Mouse (Mus musculus) midbrain, embryonic 11.5 days (tissue): ENCODE results near the gene Ppm1a. TPM values are rescaled to one million over a fixed set of nuclear protein-coding genes. Genes with fewer than 3 reads are reported as not detected.

Experiments
- ATAC-seq: fragments of 200-750 bp; cut with Nextera tagmentation; 2 replicates; pipeline ENCODE4 v1.8.0; 2017; ENCODE audit warnings: moderate TSS enrichment, moderate library complexity; ENCODE audit not compliant: low FRiP score
- DNase-seq: peaks from one replicate; pipeline ENCODE4 v3.0.0; 2015; ENCODE audit warnings: low spot score; ENCODE audit errors: missing footprints
- H3K27ac ChIP-seq: fragments of 300-500 bp; sonication (generic); 2 replicates; pipeline ENCODE4 v1.5.1; 2014; ENCODE audit warnings: low read depth, low read length
- H3K27me3 ChIP-seq: fragments of 300-500 bp; sonication (generic); 2 replicates; pipeline ENCODE4 v1.6.1; 2014; ENCODE audit warnings: mild to moderate bottlenecking, low read length, moderate library complexity, mixed read lengths; ENCODE audit not compliant: control insufficient read depth, insufficient read depth
- H3K36me3 ChIP-seq: fragments of 300-500 bp; sonication (generic); 2 replicates; pipeline ENCODE4 v1.6.1; 2014; ENCODE audit warnings: mild to moderate bottlenecking, low read length, moderate library complexity, mixed read lengths; ENCODE audit not compliant: control insufficient read depth, insufficient read depth
- H3K4me1 ChIP-seq: fragments of 300-500 bp; sonication (generic); 2 replicates; pipeline ENCODE4 v1.6.1; 2014; ENCODE audit warnings: low read length; ENCODE audit not compliant: control insufficient read depth, insufficient read depth
- H3K4me2 ChIP-seq: fragments of 300-500 bp; sonication (generic); 2 replicates; pipeline ENCODE4 v1.6.1; 2014; ENCODE audit warnings: mild to moderate bottlenecking, moderate library complexity
- H3K4me3 ChIP-seq: fragments of 300-500 bp; sonication (generic); 2 replicates; pipeline ENCODE4 v1.5.1; 2014; ENCODE audit warnings: low read depth, low read length
- H3K9ac ChIP-seq: fragments of 300-500 bp; sonication (generic); 2 replicates; pipeline ENCODE4 v1.6.1; 2014; ENCODE audit warnings: low read length
- H3K9me3 ChIP-seq: fragments of 300-500 bp; sonication (generic); 2 replicates; pipeline ENCODE4 v1.6.1; 2016; ENCODE audit warnings: low read length; ENCODE audit not compliant: control insufficient read depth
- WGBS: fragments of 180-500 bp; shearing (Covaris S2); extraction: QIAGEN DNeasy Blood & Tissue Kit; methylation state at CpG from one replicate; pipeline ENCODE4 v1.1.7; 2014; 5-methylcytosine and 5-hydroxymethylcytosine counted together
- polyA plus RNA-seq: library from polyadenylated mRNA; unstranded; fragments of >200 nt; fragmentation: Nextera tagmentation; extraction: Ambion mirVana; gene quantifications from 2 replicates; pipeline ENCODE4 v1.2.1, GENCODE M21; 2014

Ppm1a gene
- polyA plus RNA-seq = 70.6 and 77.5 TPM in 2 replicates

GRCm38 (mm10) chr12:72757086-72757485 lies at the start of gene Ppm1a:
Ppm1a (plus strand) TSS chr12:72757455.
- Histone ChIP-seq H3K27me3 (no peaks in the 10 kb centered on the region), H3K4me2 (no peak within 1 kb of the TSS), H3K36me3 (no peaks in the 10 kb centered on the region), H3K9ac (peak within 1 kb of the TSS; percentile 20), H3K4me1 (peaks cover 13% of the 10 kb centered on the region), H3K4me3 (no peak within 1 kb of the TSS), H3K27ac (no peak within 1 kb of the TSS; the same call in 1 of the 2 replicates), H3K9me3 (no peaks in the 10 kb centered on the region)
- WGBS = 20% methylated on average over 4 of the region's 4 CpGs
- ATAC-seq = no peak
- peak; percentile 86 for DNase-seq

- ATAC-seq = no peak
- H3K4me1 ChIP-seq = no peaks in the 10 kb centered on the region
- WGBS = 95% methylated on average over 3 of the region's 3 CpGs
- no peaks in the 10 kb centered on the region for H3K9me3 ChIP-seq
- DNase-seq = no peak
- H3K9ac ChIP-seq = no peak overlapping the region
- H3K36me3 ChIP-seq = no peaks in the 10 kb centered on the region
- H3K4me2 ChIP-seq = no peak overlapping the region
- H3K27ac ChIP-seq = no peak overlapping the region
- no peak overlapping the region for H3K4me3 ChIP-seq
- H3K27me3 ChIP-seq = no peaks in the 10 kb centered on the region
These were observed 47.3 kb upstream of the Ppm1a start for GRCm38 (mm10) chr12:72709981-72710380.

- Histone ChIP-seq H3K36me3 (no peaks in the 10 kb centered on the region), H3K4me1 (no peaks in the 10 kb centered on the region), H3K27me3 (no peaks in the 10 kb centered on the region), H3K9ac (no peak overlapping the region), H3K4me2 (no peak overlapping the region), H3K27ac (no peak overlapping the region), H3K9me3 (no peaks in the 10 kb centered on the region), H3K4me3 (no peak overlapping the region)
- ATAC-seq = no peak
- WGBS = 84% methylated on average over 2 of the region's 2 CpGs
- no peak for DNase-seq
These were observed 42.4 kb upstream of the Ppm1a start for GRCm38 (mm10) chr12:72714896-72715295.

- DNase-seq (no peak), ATAC-seq (no peak)
- Histone ChIP-seq H3K9ac (no peak overlapping the region), H3K36me3 (no peaks in the 10 kb centered on the region), H3K4me2 (no peak overlapping the region), H3K27ac (no peak overlapping the region), H3K4me1 (no peaks in the 10 kb centered on the region), H3K9me3 (no peaks in the 10 kb centered on the region), H3K27me3 (no peaks in the 10 kb centered on the region), H3K4me3 (no peak overlapping the region)
- 97% methylated on average over 9 of the region's 9 CpGs for WGBS
These were observed 41.4 kb upstream of the Ppm1a start for GRCm38 (mm10) chr12:72715846-72716245.

GRCm38 (mm10) chr12:72719046-72719445 lies 38.2 kb upstream of the Ppm1a start:
- Histone ChIP-seq H3K36me3 (no peaks in the 10 kb centered on the region), H3K9me3 (no peaks in the 10 kb centered on the region), H3K9ac (no peak overlapping the region), H3K27me3 (no peaks in the 10 kb centered on the region), H3K4me1 (no peaks in the 10 kb centered on the region), H3K4me3 (no peak overlapping the region), H3K4me2 (no peak overlapping the region), H3K27ac (no peak overlapping the region)
- ATAC-seq = no peak
- no peak for DNase-seq
- 76% methylated on average over 2 of the region's 2 CpGs for WGBS

GRCm38 (mm10) chr12:72719452-72720087 lies 37.7 kb upstream of the Ppm1a start:
- H3K36me3 ChIP-seq = no peaks in the 10 kb centered on the region
- ATAC-seq (no peak), DNase-seq (no peak)
- H3K27me3 ChIP-seq = no peaks in the 10 kb centered on the region
- no peak overlapping the region for H3K4me2 ChIP-seq
- H3K27ac ChIP-seq = no peak overlapping the region
- H3K9ac ChIP-seq = no peak overlapping the region
- WGBS = 86% methylated on average over 11 of the region's 11 CpGs
- no peaks in the 10 kb centered on the region for H3K9me3 ChIP-seq
- H3K4me1 ChIP-seq = no peaks in the 10 kb centered on the region
- H3K4me3 ChIP-seq = no peak overlapping the region

- Histone ChIP-seq H3K36me3 (no peaks in the 10 kb centered on the region), H3K9me3 (no peaks in the 10 kb centered on the region), H3K9ac (no peak overlapping the region), H3K4me2 (no peak overlapping the region), H3K4me3 (no peak overlapping the region), H3K27ac (no peak overlapping the region), H3K27me3 (no peaks in the 10 kb centered on the region), H3K4me1 (no peaks in the 10 kb centered on the region)
- ATAC-seq = no peak
- 86% methylated on average over 5 of the region's 5 CpGs for WGBS
- DNase-seq = no peak
These were observed 35.5 kb upstream of the Ppm1a start for GRCm38 (mm10) chr12:72721710-72722109.

- DNase-seq (no peak), ATAC-seq (no peak)
- no peaks in the 10 kb centered on the region for H3K4me1 ChIP-seq
- WGBS = 70% methylated on average over 3 of the region's 3 CpGs
- no peak overlapping the region for H3K9ac ChIP-seq
- H3K9me3 ChIP-seq = no peaks in the 10 kb centered on the region
- H3K4me2 ChIP-seq = no peak overlapping the region
- H3K27me3 ChIP-seq = no peaks in the 10 kb centered on the region
- no peaks in the 10 kb centered on the region for H3K36me3 ChIP-seq
- H3K4me3 ChIP-seq = no peak overlapping the region
- no peak overlapping the region for H3K27ac ChIP-seq
These were observed 33.3 kb upstream of the Ppm1a start for GRCm38 (mm10) chr12:72723965-72724364.

- Histone ChIP-seq H3K36me3 (no peaks in the 10 kb centered on the region), H3K4me1 (no peaks in the 10 kb centered on the region), H3K27ac (no peak overlapping the region), H3K9me3 (no peaks in the 10 kb centered on the region), H3K4me3 (no peak overlapping the region), H3K9ac (no peak overlapping the region), H3K4me2 (no peak overlapping the region), H3K27me3 (no peaks in the 10 kb centered on the region)
- 91% methylated on average over 8 of the region's 8 CpGs for WGBS
- DNase-seq (no peak), ATAC-seq (no peak)
These were observed 30.2 kb upstream of the Ppm1a start for GRCm38 (mm10) chr12:72727021-72727420.
